Mouse (Mus musculus): ENCODE results near the gene Angptl6.
A peak's percentile ranks its signal among the peaks of the same experiment; 100 is the strongest.

Gene Angptl6

DNA sequence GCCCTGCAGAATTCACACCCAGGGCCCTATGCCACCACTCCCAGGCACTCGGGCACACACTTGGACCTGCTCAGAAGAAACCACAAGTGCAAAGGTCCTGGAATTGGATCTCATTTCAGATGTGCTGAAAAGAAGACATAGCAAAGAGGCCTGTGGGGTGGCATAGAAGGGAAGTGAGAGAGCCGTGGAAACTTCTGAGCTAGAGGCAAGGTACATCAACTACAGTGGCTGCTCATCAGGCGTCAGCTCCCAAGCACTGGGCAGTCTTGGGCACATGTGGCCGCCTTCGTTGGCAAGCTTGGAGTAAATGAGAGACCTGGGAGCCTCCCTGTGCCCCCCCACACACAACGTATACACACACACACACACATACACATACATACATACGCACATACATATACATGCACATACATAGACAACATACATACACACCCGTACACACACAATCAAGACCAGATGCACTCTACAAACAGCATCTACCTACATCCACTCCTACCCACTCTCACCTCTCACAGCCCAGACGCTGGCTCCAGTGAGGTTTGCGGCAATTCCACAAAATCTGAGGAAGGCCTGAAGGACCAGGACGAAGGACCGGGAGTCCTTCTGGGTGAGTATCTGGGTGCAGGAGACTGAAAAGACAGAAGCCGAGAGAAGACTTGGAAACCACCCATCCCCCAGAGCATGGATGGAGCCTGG is at the start of gene Angptl6:
Gene Angptl6, minus strand, starts transcription at position 631 of the 696 bp plus-strand sequence.
- no peak for DNase-seq

DNA sequence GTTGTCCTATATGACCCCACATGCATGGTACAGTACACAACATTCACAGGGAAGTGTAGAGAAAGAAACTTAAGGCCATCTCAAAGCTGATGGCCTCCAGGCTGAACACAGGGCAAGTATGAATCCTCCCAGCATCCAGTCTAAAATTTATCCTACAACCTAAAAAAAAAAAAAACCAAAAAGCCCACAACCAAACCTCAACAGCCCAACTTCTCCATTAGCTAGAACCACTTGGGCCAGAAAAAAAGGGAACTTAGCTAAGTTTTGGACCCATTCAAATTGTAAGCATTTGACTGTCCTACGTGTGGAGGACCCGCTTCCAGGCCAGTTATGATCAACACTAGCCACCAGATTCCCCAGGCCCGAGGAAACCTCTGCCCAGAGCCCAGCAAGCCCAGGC is 43.7 kb upstream of the Angptl6 start:
- no peak for DNase-seq

DNA sequence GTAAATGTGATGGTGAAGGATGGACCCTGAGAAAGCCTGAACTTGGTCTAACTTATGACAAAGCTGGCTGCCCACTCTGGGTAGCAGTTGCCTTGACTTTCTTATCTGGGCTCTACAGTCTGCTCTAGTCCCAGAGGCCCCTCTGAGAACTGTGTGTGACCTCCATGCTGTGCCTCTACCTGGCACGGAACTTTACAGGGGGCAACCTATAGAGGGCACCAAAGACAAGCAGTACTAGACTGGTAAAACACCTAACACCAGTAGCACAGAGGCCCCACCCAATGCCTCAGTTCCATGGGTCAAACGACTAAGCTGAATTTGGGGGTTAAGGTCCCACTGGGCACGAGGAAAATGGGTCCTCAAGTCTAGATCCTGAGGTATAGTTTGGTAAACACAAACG is 36.6 kb upstream of the Angptl6 start:
- no peak for DNase-seq

DNA sequence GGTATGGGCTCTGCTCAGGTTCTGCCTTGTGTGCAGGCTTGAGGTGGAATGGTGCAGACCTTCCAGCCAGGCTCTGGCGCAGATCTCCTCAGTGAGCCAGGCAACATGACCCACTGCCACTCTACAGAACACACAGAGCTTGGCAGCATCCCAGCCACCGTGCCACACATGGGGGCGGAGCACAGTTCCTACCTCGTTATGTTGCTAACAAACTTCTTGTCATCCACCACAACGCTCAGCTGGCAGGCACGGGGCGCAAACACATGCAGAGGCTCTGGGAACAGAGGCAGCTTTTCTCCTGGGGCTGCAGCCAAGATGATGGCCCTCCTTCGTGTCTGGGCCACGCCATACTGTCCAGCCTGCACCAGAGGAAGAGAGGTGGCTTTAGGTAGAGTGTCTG is 30.4 kb upstream of the Angptl6 start:
- DNase-seq: no peak

DNA sequence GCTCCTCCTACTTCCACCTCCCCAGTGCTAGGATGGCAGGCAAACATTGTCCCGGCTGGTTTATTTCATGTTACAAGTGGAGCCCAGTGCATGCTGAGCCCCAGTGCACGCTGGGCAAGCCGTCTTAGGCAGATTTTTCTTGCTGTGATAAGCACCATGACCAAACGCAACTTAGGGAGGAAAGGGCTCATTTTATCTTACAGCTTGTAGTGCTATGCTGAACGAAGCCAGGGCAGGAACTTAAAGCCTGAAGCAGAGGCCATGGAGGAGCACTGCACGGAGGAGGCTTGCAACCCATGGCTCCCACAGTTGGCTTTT is 22.6 kb upstream of the Angptl6 start:
- no peak for DNase-seq

DNA sequence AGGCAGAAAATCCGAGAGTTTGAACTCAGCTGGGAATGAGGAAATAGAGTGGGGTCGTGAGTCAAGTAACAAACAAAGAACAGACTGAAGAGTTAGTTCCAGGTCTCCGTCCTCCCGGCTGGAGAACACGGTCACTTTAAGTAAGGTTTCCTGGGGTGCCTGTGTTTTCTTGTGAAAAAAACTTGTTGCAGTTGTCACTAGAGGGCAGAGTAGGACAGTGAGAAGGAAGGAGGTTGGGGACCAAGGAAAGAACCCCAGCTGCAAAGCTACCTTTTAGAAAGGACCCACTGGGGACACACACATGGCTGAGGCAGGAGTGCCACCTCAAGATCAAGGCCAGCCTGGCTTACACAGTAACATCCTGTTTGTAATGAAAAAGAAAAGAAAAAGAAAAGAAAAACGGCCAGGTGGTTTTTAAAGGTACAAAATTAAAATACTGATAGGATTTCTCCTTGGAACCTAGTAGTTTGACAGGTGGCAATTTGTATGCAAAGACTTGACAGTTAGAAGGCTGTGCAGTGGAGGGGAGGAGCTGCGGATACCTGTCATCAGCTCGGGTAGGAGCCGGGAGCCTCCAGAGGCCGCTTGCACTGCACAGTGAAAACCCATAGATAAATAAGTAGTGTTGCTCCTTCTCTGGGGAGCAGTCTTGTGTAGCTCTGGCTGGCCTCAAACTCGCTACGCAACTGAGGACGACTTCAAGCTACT is 22.1 kb upstream of the Angptl6 start:
- peak in 1 of 2 experiments; percentile 26 for DNase-seq

DNA sequence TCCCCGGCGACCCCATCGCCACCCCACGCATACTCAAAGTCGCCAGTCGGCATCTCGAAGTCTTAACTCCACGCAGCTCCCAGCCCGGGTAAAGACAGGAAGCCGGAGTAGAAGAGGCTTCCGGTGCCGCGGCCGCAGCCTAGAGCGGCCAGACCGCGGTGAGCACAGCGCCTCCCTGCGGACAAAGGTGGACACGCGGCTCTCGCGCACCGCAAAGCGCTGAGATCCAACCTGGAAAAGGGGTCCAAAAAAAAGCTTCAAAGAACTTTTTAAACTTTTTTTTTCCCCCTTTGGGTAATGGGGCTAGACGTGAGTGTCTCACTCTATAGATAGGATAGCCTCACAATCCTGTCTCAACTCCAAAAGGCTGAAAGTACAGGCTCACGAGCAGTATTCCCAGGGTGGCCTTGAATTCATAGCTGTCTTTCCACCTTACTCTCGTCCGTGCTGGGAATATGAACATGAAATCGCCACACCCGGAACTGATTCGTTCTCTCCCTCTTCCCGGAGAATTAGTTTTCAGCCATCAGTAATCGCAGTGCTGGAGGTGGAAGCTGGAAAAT is 19.1 kb upstream of the Angptl6 start, which contains the start of gene Eif3g:
Gene Eif3g, minus strand, starts transcription at position 113 of the 563 bp plus-strand sequence.
- DNase-seq: peak; percentile 83 to 85

DNA sequence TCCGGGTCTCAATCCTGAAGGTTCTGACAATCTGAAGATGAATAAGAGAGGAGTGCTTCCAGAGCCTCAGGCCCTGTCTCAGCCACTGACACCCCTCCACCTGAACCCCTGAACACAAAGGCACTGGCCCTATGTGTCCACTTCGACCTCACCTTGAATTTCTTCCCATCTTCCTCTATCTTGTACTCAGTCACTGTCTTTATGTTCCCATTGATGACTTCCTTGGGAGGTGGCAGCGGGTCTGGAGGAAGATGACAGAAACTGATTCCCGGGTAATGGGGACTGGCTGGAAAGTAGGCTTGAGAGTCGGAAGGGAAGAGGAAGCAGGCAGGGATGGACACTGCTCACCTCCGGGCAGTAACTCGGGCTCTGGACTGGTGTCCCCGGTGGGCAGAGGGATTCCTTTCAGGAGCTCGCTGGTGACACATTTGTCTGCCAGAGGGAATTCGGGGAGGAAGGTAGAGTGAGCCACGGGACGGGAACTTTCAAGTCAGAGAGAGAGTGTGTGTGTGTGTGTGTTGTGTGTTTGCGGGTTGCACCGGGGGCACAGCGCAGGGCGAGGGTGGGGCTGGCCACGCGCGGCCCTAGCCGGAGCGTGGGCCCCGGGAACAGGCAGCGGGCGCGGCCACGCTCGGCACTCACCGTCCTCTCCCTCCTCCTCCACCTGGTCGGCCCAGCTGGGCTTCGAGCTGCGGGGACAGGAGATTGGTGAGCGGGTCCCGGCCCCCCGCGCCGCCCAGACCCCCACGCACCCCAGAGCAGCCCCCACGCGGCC is 18.4 kb upstream of the Angptl6 start:
- no peak for DNase-seq

DNA sequence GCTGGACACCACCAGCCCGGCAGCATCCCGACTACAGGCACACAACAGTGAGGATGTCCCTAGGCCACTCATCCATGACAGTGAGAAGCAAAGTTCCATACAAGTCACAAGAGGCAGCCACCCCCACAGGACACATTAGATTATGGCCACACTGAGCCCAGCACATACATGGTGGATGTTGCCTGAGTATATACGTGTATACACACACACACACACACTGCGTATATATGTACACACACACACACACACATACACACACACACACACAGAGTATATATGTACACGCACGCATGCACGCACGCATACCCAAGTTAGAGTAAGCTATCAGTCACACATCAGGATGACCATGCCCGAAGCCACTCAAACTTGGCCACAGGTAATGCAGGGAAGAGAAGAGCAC is 15.9 kb upstream of the Angptl6 start:
- no peak for DNase-seq

DNA sequence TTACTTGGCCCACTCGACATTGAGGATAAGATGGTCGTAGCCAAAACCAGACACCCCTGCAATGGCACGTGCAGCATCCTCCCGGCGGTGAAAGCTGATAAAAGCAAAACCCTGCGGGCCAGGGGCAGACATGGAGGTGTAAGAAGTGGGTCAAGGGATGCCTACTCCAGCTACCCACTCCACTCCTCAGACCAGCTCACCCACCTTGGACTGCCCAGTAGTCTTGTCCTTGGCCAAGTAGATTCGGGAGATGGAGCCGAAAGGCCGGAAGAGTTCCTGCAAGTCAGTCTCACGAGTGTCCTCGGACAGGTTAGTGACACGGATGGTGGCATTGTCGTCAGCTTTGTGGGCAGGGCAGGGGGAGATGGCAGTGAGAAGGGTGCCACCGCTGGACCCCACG is 15.1 kb upstream of the Angptl6 start:
- DNase-seq: no peak

DNA sequence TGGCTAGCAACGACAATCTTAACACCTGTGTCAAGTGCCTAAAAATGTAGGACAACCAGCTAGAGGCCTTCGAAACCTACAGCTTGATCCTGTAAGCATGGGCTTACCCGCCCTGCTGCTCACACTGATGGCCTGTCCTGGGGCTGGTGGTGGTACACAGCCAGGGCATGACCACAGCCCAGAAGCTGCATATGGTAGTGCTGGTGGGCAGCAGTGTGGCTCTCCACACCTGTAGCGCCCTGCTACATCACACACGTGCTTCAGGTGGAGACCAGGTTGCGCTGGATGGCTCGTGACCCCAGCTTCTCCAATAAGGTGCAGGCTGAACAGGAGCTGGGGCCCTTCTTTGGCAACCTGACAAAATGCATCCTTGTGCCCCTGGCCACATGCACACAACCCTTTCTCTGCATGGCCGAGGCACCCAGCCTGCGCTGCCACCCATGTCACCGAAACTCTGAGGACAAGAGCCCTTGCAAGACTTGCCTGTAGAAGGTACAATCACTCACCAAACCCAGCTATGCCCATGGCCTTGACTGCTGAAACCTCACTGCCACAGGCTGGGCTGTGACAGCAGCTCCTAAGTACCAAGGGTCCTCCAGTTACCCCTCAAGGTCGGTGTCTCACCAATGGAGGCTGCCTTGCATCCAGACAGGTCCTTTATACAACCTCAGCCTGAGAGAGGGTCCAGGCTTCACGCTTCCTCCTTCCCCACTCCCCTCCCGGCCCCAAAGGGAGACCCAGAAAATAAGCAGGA is 14.2 kb upstream of the Angptl6 start:
- no peak for DNase-seq

DNA sequence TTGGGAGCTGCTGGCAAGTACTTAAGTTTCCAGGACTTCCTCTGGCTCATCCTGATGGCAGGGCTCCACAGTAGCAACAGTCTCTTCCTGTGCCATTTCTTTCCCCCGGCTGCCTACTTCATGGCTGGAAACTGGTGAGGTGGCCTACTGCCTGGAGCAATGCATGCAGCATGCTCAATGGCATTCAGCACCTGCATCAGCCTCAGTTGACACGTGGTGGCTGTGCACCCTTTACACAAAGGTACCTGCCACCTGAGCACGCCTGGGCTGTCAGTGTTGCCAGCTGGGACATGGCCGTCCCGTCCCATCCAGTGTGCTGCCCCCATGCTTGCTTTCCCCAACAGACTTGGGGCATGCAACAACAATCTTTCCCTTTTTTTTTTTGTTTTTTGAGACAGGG is 13.5 kb upstream of the Angptl6 start:
- DNase-seq: no peak

DNA sequence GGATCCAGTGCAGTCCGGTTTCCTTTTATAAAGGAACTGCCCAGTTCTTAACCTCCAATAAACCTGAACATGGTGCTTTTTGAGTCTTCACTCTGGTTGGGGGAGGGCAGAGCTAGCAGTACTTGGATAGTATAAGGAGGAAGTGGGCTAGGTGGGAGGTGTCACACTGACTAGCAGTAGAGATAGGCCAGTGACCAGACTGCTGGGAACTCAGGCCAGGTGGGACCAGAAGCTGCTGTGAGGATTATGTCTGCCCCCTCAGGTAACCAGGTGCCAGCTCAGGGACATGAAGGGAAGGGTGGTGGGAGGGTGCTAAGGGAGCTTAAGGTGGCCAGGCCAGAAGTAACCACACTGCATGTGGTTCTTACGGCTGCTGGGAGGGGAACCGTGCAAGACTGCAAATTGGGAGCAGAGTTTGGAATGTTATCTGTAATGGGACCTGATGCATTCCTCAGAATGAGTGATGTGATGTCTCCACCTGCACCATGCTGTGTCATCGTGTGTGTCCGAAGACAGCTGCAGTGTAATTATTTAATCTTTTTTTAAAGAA is 12.7 kb upstream of the Angptl6 start:
- no peak for DNase-seq

DNA sequence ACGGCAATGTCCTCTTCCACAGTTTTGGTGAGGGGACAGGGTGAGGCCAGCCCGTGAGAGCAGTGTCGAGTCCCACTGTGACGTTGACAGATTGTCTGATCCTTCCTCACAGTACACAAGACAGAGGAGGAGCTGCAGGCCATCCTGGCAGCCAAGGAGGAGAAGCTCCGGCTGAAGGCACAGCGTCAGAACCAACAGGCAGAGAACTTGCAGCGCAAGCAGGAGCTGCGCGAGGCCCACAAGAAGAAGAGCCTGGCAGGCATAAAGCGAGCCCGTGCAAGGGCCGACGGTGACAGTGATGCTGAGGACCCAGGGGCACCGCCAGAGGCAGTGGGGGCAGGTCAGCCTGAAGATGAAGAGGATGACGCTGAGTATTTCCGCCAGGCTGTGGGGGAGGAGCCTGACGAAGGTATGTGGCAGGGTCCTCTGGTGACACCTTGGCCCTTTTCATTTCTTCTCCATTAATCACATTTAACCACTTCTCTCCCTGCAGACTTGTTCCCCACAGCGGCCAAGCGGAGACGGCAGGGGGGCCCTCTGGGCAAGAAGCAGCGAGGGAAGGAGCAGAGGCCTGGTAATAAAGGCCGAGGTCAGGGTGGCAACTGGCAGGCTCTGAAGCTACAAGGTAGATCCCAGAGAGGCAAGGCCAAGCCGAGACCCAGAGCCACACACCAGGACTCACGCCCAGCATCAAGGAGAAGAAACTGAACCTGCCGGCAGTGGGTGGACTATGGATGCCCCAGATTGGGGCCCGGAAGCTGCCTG is 12.0 kb upstream of the Angptl6 start:
- DNase-seq: no peak

DNA sequence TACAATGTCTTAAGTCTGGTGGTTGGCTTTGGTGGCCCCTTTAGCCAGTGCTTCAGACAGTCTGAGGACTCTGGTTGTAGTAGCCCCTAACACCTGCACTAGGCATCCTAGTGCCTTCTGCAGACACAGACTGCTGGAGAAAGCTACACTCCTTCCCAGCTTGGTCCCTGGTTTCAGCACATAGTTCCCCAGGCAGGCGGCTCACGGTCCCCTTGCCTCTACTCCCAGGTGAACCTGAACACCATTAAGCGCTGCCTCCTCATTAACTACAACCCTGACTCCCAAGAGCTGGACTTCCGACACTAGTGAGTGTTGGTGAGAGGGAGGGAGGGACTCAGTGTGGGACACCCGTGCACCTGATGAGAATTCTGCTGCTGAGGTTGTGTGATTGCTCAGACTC is 10.9 kb upstream of the Angptl6 start:
- DNase-seq: no peak

DNA sequence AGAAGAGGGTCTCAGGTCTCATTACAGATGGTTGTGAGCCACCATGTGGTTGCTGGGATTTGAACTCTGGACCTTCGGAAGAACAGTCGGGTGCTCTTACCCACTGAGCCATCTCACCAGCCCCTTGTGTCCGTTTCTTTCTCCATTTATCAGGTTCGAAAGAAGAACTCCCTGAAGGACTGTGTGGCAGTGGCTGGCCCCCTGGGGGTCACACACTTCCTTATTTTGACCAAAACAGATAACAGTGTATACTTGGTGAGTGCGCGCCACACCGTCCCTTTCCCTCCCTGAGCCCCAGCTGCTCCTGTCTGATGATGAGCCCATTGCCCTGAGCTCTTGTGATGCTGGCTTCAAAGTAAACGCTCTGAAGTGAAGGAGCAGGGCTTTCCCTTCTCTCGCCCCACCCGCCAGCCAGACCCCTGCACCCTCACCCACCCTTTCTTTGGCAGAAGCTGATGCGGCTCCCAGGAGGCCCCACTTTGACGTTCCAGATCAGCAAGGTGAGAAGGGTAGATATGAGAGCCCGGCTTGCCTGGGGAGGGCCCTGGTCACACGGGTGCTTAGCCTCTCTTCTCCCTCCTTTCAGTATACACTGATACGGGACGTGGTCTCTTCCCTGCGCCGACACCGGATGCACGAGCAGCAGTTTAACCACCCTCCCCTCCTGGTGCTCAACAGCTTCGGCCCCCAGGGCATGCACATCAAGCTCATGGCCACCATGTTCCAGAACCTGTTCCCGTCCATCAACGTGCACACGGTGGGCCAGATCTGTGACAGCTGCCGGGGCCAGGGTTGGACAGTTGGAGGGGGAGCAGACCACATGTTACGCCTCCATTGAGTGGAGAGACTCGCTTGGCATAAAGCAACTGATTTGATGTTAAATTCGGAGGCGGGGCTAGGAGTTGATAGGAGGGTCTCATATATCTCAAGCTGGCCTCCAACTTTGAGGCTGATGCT is 9.9 kb upstream of the Angptl6 start:
- DNase-seq: no peak

DNA sequence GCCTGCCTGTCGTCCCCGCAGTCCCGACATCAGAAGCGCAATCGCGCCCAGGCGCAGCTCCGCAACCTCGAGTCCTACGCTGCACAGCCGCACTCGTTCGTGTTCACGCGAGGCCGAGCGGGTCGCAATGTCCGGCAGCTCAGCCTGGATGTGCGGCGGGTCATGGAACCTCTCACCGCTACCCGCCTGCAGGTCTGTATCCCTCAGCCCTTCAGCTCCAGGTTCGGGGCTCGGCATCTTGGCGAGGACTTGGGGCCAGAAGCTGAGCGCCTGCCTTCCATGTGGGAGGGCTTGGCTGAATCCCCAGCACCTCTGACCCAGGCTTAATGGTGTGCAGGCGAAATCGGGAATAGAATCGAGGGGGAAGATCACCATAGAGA is 8.8 kb upstream of the Angptl6 start:
- DNase-seq: no peak

DNA sequence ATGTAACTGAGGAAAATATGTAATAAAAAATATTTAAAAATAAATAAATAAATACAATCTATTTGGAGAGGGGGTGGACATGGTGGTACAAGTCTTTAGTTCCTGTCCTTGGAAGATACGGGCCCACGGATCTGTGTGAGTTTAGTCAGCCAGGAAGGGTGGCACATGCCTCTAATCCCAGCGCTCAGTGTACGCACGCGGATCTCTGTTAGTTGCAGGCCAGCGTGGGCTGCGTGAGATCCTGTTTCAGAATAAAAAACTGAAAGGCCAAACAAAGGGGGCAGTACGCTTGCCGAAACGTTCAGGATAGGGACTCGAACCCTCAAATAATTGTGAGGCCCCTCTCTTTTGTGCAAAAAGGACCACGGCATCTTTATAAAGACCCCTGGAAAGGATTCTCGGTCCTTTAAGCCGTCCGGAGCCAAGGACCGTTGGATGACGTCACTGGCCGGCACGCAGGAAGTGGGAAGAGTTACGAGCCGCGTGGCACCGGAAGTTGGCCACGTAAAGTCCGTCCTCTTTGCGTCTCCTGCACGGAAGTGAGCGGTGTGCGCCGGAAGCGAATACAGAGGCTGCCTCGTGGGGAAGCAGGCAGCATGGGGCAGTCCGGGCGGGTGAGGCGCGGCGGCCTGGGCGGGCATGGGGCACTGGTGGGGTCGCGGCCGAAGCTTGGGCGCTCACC is 8.3 kb upstream of the Angptl6 start, which contains the start of gene Ppan:
Gene Ppan, plus strand, starts transcription at position 472 of the 682 bp plus-strand sequence.
- DNase-seq: peak; percentile 95 to 96

DNA sequence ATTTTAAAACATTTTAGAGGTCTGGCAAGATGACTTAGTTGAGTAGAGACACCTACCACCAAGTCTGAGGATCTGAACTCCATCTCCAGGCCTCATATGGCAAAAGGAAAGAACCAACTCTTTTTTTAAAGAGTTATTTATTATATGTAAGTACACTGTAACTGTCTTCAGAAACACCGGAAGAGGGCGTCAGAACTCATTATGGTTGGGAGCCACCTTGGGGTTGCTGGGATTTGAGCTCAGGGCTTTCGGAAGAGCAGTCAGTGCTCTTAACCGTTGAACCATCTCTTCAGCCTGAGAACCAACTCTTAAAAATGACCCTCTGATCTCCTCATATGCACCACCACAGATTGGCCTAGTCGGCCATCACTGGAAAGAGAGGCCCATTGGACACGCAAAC is 7.7 kb upstream of the Angptl6 start:
- no peak for DNase-seq

DNA sequence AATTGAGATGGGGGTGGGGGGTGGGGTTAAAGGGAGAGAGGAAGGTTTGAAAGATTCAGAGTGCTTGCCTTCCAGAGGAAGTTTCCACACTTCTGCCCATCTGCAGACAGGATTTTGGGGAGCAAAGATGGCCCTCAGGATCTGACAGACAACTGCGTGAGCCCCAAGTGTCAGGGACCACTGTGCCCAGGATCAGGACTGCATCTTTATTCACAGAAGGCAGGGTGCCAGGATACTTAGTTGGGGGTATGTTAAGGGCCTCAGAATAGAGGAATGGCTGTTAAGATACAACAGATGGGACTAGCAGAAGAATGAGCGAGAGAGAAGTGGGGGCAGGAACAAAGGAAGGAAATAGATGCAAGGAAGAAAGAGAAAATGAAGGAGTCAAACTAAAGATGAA is 7.0 kb upstream of the Angptl6 start:
- DNase-seq: no peak

All from cerebellum, postnatal 36 days (tissue).